Mouse (Mus musculus) splenic B cell, adult 2 months (primary cell): ENCODE measurements around the gene Efcab2.

Experiments used
- DNase-seq: peaks from one replicate; pipeline ENCODE4 v3.0.0-alpha.2; 2011; ENCODE audit warnings: low read depth, low spot score
- H3K27me3 ChIP-seq: 2 replicates; pipeline ENCODE4 v1.6.1; 2012; ENCODE audit warnings: mild to moderate bottlenecking, low read length, moderate library complexity, mixed read lengths; ENCODE audit not compliant: control insufficient read depth, poor library complexity, insufficient read depth, severe bottlenecking
- H3K36me3 ChIP-seq: 2 replicates; pipeline ENCODE4 v1.6.1; 2012; ENCODE audit warnings: mild to moderate bottlenecking, low read length, moderate library complexity, mixed read lengths; ENCODE audit not compliant: control insufficient read depth, poor library complexity, insufficient read depth, severe bottlenecking

Efcab2 gene

GRCm38 (mm10) chr1:178405951-178406711, at the start of gene Efcab2:
Gene Efcab2 (plus strand): TSS chr1:178406085.
- no peaks in the 10 kb centered on the region for H3K27me3 ChIP-seq
- peak; percentile 94 for DNase-seq

GRCm38 (mm10) chr1:178357776-178358710, 47.8 kb upstream of the Efcab2 start:
- DNase-seq, result no peak
- no peaks in the 10 kb centered on the region for H3K36me3 ChIP-seq
- no peaks in the 10 kb centered on the region for H3K27me3 ChIP-seq

More at GRCm38 (mm10) chr1:178405951-178406711, at the start of gene Efcab2:
- no peaks in the 10 kb centered on the region for H3K36me3 ChIP-seq

- Histone ChIP-seq H3K27me3 (no peaks in the 10 kb centered on the region), H3K36me3 (no peaks in the 10 kb centered on the region; the same call in 1 of the 2 replicates)
- no peak for DNase-seq
Observed at GRCm38 (mm10) chr1:178360264-178360663, 45.6 kb upstream of the Efcab2 start.

- DNase-seq, result peak; percentile 39
- Histone ChIP-seq H3K36me3 (no peaks in the 10 kb centered on the region; the same call in 1 of the 2 replicates), H3K27me3 (no peaks in the 10 kb centered on the region)
Observed at GRCm38 (mm10) chr1:178360702-178361101, 45.2 kb upstream of the Efcab2 start.

- DNase-seq, result no peak
- Histone ChIP-seq H3K27me3 (no peaks in the 10 kb centered on the region), H3K36me3 (no peaks in the 10 kb centered on the region; the same call in 1 of the 2 replicates)
Observed at GRCm38 (mm10) chr1:178365171-178365570, 40.7 kb upstream of the Efcab2 start.

- no peak for DNase-seq
- Histone ChIP-seq H3K36me3 (no peaks in the 10 kb centered on the region; the same call in 1 of the 2 replicates), H3K27me3 (no peaks in the 10 kb centered on the region)
Observed at GRCm38 (mm10) chr1:178368121-178368520, 37.8 kb upstream of the Efcab2 start.

- peak; percentile 92 for DNase-seq
- H3K36me3 ChIP-seq, result no peaks in the 10 kb centered on the region; the same call in 1 of the 2 replicates
- H3K27me3 ChIP-seq, result no peaks in the 10 kb centered on the region
Observed at GRCm38 (mm10) chr1:178368548-178369271, 37.2 kb upstream of the Efcab2 start.

GRCm38 (mm10) chr1:178369272-178369651, 36.6 kb upstream of the Efcab2 start:
- no peaks in the 10 kb centered on the region; the same call in 1 of the 2 replicates for H3K36me3 ChIP-seq
- peak; percentile 68 for DNase-seq
- H3K27me3 ChIP-seq, result no peaks in the 10 kb centered on the region

GRCm38 (mm10) chr1:178372681-178373080, 33.2 kb upstream of the Efcab2 start:
- Histone ChIP-seq H3K36me3 (no peaks in the 10 kb centered on the region), H3K27me3 (no peaks in the 10 kb centered on the region)
- DNase-seq, result no peak

- DNase-seq, result peak; percentile 14
- Histone ChIP-seq H3K27me3 (no peaks in the 10 kb centered on the region), H3K36me3 (no peaks in the 10 kb centered on the region)
Observed at GRCm38 (mm10) chr1:178375381-178375780, 30.5 kb upstream of the Efcab2 start.

GRCm38 (mm10) chr1:178376061-178376460, 29.8 kb upstream of the Efcab2 start:
- H3K36me3 ChIP-seq, result no peaks in the 10 kb centered on the region
- H3K27me3 ChIP-seq, result no peaks in the 10 kb centered on the region
- DNase-seq, result peak; percentile 16

GRCm38 (mm10) chr1:178376907-178377306, 29.0 kb upstream of the Efcab2 start:
- no peaks in the 10 kb centered on the region for H3K36me3 ChIP-seq
- DNase-seq, result no peak
- H3K27me3 ChIP-seq, result no peaks in the 10 kb centered on the region

GRCm38 (mm10) chr1:178378115-178378514, 27.8 kb upstream of the Efcab2 start:
- Histone ChIP-seq H3K27me3 (no peaks in the 10 kb centered on the region), H3K36me3 (no peaks in the 10 kb centered on the region)
- DNase-seq, result no peak

- no peak for DNase-seq
- Histone ChIP-seq H3K36me3 (no peaks in the 10 kb centered on the region), H3K27me3 (no peaks in the 10 kb centered on the region)
Observed at GRCm38 (mm10) chr1:178379224-178379623, 26.7 kb upstream of the Efcab2 start.
